8 mouse cellular contexts compared by ENCODE assay signal in the genomic region with DNA sequence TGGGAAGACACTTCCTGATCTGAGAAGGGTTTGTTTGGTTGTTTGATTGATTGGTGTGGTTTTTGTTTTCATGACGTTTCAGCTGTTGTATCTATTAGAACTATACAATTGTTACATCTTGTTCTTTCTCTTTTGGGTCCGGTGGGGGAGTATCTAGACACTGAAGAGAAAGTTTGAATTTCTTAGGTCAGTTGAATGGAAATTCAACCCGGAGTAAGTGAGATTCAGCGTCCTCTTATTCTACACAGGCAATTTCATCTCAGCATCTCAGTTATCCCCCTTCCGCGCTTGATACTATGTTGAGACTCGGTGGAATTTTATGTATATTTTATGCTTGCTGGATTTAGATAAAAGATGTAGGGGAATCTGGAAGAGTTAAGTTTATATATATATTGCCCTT. TPM values are rescaled to one million over a fixed set of nuclear protein-coding genes. Genes with fewer than 3 reads are reported as not detected.
DNase-seq lines count a peak whose midpoint lies in the region; ATAC-seq lines count a peak whose summit lies in the region.

No protein-coding gene starts in this region.

- 11% methylated on average over 7 of the region's 7 CpGs for WGBS in forebrain, embryonic 14.5 days
- WGBS in liver, embryonic 13.5 days (ENCODE audit: insufficient replicate concordance) = 7% methylated on average over 7 of the region's 7 CpGs

- H3K27ac ChIP-seq in forebrain, embryonic 14.5 days (ENCODE audit: low read depth, low read length) = no peak overlapping the region
- no peak overlapping the region for H3K27ac ChIP-seq in liver, embryonic 13.5 days

- DNase-seq in heart, adult 11 months = peak; percentile 30
- no peak for DNase-seq in heart, postnatal 4 days
- peak; percentile 54 for DNase-seq in CD4-positive helper T cell, adult 2 months (ENCODE audit: low read depth, low spot score)
- peak; percentile 28 for DNase-seq in forebrain, embryonic 14.5 days (ENCODE audit: low spot score)
- DNase-seq in liver, embryonic 13.5 days = no peak
- no peak for DNase-seq in frontal cortex, adult 2 months (ENCODE audit: extremely low spot score in 1 of 2, low spot score in 1 of 2)
- no peak for DNase-seq in adrenal gland, postnatal 25 days
- DNase-seq in urinary bladder, postnatal 36 days (ENCODE audit: low spot score in 2 of 2) = no peak

- no peaks in the 10 kb centered on the region for H3K36me3 ChIP-seq in forebrain, embryonic 14.5 days (ENCODE audit: control insufficient read depth, insufficient read depth, low read length)
- H3K36me3 ChIP-seq in liver, embryonic 13.5 days = no peaks in the 10 kb centered on the region

- no peaks in the 10 kb centered on the region for H3K27me3 ChIP-seq in forebrain, embryonic 14.5 days (replicated peaks; ENCODE audit: control insufficient read depth, insufficient read depth, low read length)
- H3K27me3 ChIP-seq in liver, embryonic 13.5 days = no peaks in the 10 kb centered on the region

- no peak for ATAC-seq in forebrain, embryonic 14.5 days
- no peak for ATAC-seq in liver, embryonic 13.5 days (ENCODE audit: low read depth)

- H3K4me1 ChIP-seq in forebrain, embryonic 14.5 days (ENCODE audit: control insufficient read depth, insufficient read depth, low read length) = no peaks in the 10 kb centered on the region
- H3K4me1 ChIP-seq in liver, embryonic 13.5 days (replicated peaks) = peaks cover 14% of the 10 kb centered on the region

- H3K4me2 ChIP-seq in forebrain, embryonic 14.5 days (ENCODE audit: low read length) = peak overlapping the region; percentile 72
- H3K4me2 ChIP-seq in liver, embryonic 13.5 days = peak overlapping the region; percentile 69

- no peaks in the 10 kb centered on the region for H3K9me3 ChIP-seq in forebrain, embryonic 14.5 days (replicated peaks; ENCODE audit: control insufficient read depth, low read length)
- no peaks in the 10 kb centered on the region for H3K9me3 ChIP-seq in liver, embryonic 13.5 days (replicated peaks)

- H3K4me3 ChIP-seq in forebrain, embryonic 14.5 days (ENCODE audit: low read depth, low read length) = 0 out of 2 replicates have a peak overlapping the region, but pooled peaks have one; percentile 54
- H3K4me3 ChIP-seq in liver, embryonic 13.5 days (replicated peaks) = peak overlapping the region; percentile 76

- no peak overlapping the region for H3K9ac ChIP-seq in forebrain, embryonic 14.5 days (ENCODE audit: low read length)
- H3K9ac ChIP-seq in liver, embryonic 13.5 days = peak overlapping the region; percentile 67

RNA-seq across cellular contexts. Expression of gene Cggbp1, which starts 21.0 kb away (rescaled TPM):
- total RNA-seq in heart, postnatal 4 days (2021) = 10 to 100 TPM; 61.3 to 63.1 TPM
- 79.1 and 104 TPM in 2 replicates for polyA plus RNA-seq in forebrain, embryonic 14.5 days (2014; fragmentation: Nextera tagmentation; extraction: Ambion mirVana)
- 23.2 and 30.7 TPM in 2 replicates for polyA plus RNA-seq in liver, embryonic 13.5 days (2015; fragmentation: Nextera tagmentation; extraction: Ambion mirVana)
- polyA plus RNA-seq in frontal cortex, adult 2 months (2012; rRNA removed) = 37.8 and 41.4 TPM in 2 replicates
- 136 and 153 TPM in 2 replicates for total RNA-seq in adrenal gland, postnatal 25 days (2021)

RNA-seq across cellular contexts. Expression of gene Zfp654, which starts 21.4 kb away (rescaled TPM):
- total RNA-seq in heart, postnatal 4 days (2021) = 10 to 100 TPM; 10.6 to 10.8 TPM
- polyA plus RNA-seq in forebrain, embryonic 14.5 days (2014; fragmentation: Nextera tagmentation; extraction: Ambion mirVana) = 6.5 and 7.8 TPM in 2 replicates
- 2.4 and 3.3 TPM in 2 replicates for polyA plus RNA-seq in liver, embryonic 13.5 days (2015; fragmentation: Nextera tagmentation; extraction: Ambion mirVana)
- polyA plus RNA-seq in frontal cortex, adult 2 months (2012; rRNA removed) = 9.2 and 11.3 TPM in 2 replicates
- total RNA-seq in adrenal gland, postnatal 25 days (2021) = 23.1 and 23.3 TPM in 2 replicates

Comparison
In these comparisons a context has a peak if more than half of its experiments do, and no peak if none do; other contexts are left out.
1. DNase-seq: peak in heart, adult 11 months (single experiment), CD4-positive helper T cell, adult 2 months (single experiment) and forebrain, embryonic 14.5 days (single experiment); none in heart, postnatal 4 days (single experiment), liver, embryonic 13.5 days (single experiment), frontal cortex, adult 2 months (0 of 2), adrenal gland, postnatal 25 days (single experiment) and urinary bladder, postnatal 36 days (0 of 2).